Mouse (Mus musculus) liver, embryonic 15.5 days (tissue): ENCODE results near the gene Gdpgp1. TPM values are rescaled to one million over a fixed set of nuclear protein-coding genes. Genes with fewer than 3 reads are reported as not detected.

Source experiments
- ATAC-seq: fragments of 200-750 bp; cut with Nextera tagmentation; 2 replicates; pipeline ENCODE4 v1.8.0; 2017; ENCODE audit warnings: moderate number of reproducible peaks, mild to moderate bottlenecking, moderate library complexity; ENCODE audit not compliant: insufficient read depth
- H3K27ac ChIP-seq: fragments of 300-500 bp; sonication (generic); replicated peaks from 2 replicates; pipeline ENCODE4 v1.5.1; 2015; ENCODE audit warnings: mild to moderate bottlenecking, inconsistent platforms
- H3K27me3 ChIP-seq: fragments of 300-500 bp; sonication (generic); 2 replicates; pipeline ENCODE4 v1.6.1; 2015; ENCODE audit warnings: mild to moderate bottlenecking, inconsistent platforms
- H3K36me3 ChIP-seq: fragments of 300-500 bp; sonication (generic); replicated peaks from 2 replicates; pipeline ENCODE4 v1.6.1; 2015; ENCODE audit warnings: moderate library complexity, mild to moderate bottlenecking, inconsistent platforms
- H3K4me1 ChIP-seq: fragments of 300-500 bp; sonication (generic); replicated peaks from 2 replicates; pipeline ENCODE4 v1.6.1; 2015; ENCODE audit warnings: inconsistent platforms
- H3K4me2 ChIP-seq: fragments of 300-500 bp; sonication (generic); 2 replicates; pipeline ENCODE4 v1.6.1; 2015; ENCODE audit warnings: moderate library complexity, mild to moderate bottlenecking, inconsistent platforms
- H3K4me3 ChIP-seq: fragments of 300-500 bp; sonication (generic); replicated peaks from 2 replicates; pipeline ENCODE4 v1.5.1; 2015; ENCODE audit warnings: mild to moderate bottlenecking, inconsistent platforms
- H3K9ac ChIP-seq: fragments of 300-500 bp; sonication (generic); 2 replicates; pipeline ENCODE4 v1.6.1; 2015; ENCODE audit warnings: moderate library complexity, mild to moderate bottlenecking, inconsistent platforms
- H3K9me3 ChIP-seq: fragments of 300-500 bp; sonication (generic); replicated peaks from 2 replicates; pipeline ENCODE4 v1.6.1; 2016; ENCODE audit warnings: inconsistent platforms
- WGBS: fragments of 180-500 bp; shearing (Covaris S2); methylation state at CpG from one replicate; pipeline ENCODE4 v1.1.7; 2015; ENCODE audit warnings: mixed read lengths; ENCODE audit not compliant: insufficient replicate concordance; 5-methylcytosine and 5-hydroxymethylcytosine counted together
- polyA plus RNA-seq: library from polyadenylated mRNA; unstranded; fragments of >200 nt; fragmentation: Nextera tagmentation; extraction: Ambion mirVana; gene quantifications from 2 replicates; pipeline ENCODE4 v1.2.1, GENCODE M21; 2015

Gene Gdpgp1
- polyA plus RNA-seq, 1 experiment from 2014 or later: 2.0 TPM

DNA sequence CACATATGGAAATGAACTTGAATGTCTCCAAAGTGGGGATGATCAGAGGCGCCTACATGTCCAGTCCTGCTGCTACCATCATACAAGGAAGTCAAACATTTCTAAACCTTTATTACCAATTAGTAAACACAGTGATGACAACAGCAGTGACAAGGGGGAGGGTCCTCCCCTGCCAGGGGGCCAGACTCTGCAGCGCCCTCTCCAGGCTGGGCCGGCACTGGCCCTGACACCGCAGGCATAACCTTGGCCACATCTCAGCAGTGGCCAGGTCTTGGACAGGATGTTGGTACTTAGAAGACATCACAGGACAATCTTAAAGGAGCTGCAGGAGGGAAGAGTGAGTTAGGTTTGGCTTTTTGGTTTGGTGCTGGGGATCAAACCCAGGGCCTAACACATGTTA is 5.6 kb upstream of the Gdpgp1 start:
- WGBS: 94% methylated on average over 4 of the region's 4 CpGs
- Histone ChIP-seq H3K4me2 (no peak overlapping the region), H3K4me1 (peaks cover 35% of the 10 kb centered on the region), H3K9ac (no peak overlapping the region), H3K4me3 (no peak overlapping the region), H3K36me3 (peaks cover 70% of the 10 kb centered on the region), H3K27ac (no peak overlapping the region), H3K9me3 (no peaks in the 10 kb centered on the region), H3K27me3 (no peaks in the 10 kb centered on the region)
- ATAC-seq: no peak

DNA sequence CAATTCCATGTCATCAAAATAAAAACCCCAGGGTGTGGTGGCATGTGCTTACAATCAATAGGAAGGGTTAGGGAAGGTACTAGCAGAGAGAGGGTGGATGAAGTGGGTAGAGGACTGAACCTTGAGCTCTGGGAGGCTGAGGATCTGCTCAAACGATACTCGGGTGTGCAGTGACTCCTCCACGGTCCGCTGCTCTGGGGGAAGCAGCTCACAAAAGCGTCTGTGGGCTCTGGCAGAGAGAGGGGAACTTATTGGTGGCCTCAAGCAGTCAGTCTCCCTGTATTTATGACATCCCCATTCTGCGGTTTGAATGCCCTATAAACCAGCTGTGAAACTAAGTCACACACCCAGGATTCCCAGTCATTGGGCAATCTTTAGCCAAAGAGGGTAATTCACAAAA is 2.5 kb upstream of the Gdpgp1 start:
- H3K36me3 ChIP-seq: peaks cover 43% of the 10 kb centered on the region
- H3K4me3 ChIP-seq: no peak overlapping the region
- ATAC-seq: no peak
- H3K4me2 ChIP-seq: peak overlapping the region; percentile 94
- 36% methylated on average over 6 of the region's 6 CpGs for WGBS
- no peak overlapping the region for H3K9ac ChIP-seq
- H3K9me3 ChIP-seq: no peaks in the 10 kb centered on the region
- H3K27ac ChIP-seq: peak overlapping the region; percentile 16; the same call in 1 of the 2 replicates
- H3K27me3 ChIP-seq: no peaks in the 10 kb centered on the region
- peaks cover 55% of the 10 kb centered on the region for H3K4me1 ChIP-seq

DNA sequence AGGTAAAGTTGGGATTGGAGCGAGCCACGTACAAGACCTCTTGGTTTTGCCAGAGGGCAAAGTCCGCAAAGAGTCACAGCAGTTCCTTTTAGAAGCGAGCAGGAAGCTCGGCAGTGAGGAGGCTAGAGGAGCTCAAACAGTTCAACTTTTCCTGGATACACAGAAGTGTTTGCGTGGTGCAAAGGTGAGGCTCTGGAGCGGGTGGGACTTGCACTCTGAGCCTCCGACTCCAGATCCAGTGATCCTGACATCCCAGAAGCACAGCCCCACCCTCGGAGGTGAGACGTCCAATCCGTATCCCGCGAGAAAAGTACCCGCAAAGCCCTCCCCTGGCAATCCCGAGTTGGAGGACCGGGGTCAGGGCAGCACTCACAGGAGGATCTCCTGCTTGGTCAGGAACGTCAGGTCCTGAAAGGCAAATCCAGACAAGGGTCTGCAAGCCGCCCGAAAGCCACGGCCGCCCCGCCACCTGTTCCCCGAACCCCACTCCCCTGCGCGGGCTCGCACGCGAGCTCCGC is 635 bp upstream of the Gdpgp1 start:
- H3K9ac ChIP-seq: peak overlapping the region; percentile 82
- no peaks in the 10 kb centered on the region for H3K27me3 ChIP-seq
- H3K4me3 ChIP-seq: peak overlapping the region; percentile 88
- peak; percentile 41 for ATAC-seq
- peak overlapping the region; percentile 95 for H3K27ac ChIP-seq
- WGBS: under 1% methylated on average over 29 of the region's 29 CpGs
- no peaks in the 10 kb centered on the region for H3K9me3 ChIP-seq
- H3K36me3 ChIP-seq: peaks cover 25% of the 10 kb centered on the region
- H3K4me2 ChIP-seq: peak overlapping the region; percentile 94
- peaks cover 63% of the 10 kb centered on the region for H3K4me1 ChIP-seq

DNA sequence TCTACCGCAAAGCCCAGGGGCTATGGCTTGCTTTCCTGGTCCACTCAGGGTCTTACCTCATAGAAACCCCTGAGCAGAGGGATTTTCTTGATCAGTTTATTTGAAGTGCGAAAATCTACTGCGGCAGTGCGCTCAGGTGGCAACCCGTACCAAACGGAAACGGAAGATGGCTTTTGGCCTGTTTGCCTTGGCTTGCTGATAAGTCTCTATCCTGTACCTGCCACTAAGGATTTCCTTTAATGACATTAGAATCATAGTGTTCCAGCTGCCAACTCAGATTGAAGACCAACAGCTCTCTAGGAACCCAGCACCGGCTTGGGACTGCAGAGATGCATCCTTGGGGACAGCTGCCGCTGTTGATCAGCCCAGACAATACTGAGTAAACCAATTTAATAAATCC is 1.1 kb downstream of the Gdpgp1 start:
- no peak for ATAC-seq
- H3K27ac ChIP-seq: peak overlapping the region; percentile 29; the same call in 1 of the 2 replicates
- peak overlapping the region; percentile 66 for H3K9ac ChIP-seq
- H3K27me3 ChIP-seq: no peaks in the 10 kb centered on the region
- WGBS: 31% methylated on average over 9 of the region's 9 CpGs
- H3K4me2 ChIP-seq: peak overlapping the region; percentile 94
- H3K4me3 ChIP-seq: peak overlapping the region; percentile 88
- H3K9me3 ChIP-seq: no peaks in the 10 kb centered on the region
- H3K36me3 ChIP-seq: peaks cover 21% of the 10 kb centered on the region
- H3K4me1 ChIP-seq: peaks cover 54% of the 10 kb centered on the region

DNA sequence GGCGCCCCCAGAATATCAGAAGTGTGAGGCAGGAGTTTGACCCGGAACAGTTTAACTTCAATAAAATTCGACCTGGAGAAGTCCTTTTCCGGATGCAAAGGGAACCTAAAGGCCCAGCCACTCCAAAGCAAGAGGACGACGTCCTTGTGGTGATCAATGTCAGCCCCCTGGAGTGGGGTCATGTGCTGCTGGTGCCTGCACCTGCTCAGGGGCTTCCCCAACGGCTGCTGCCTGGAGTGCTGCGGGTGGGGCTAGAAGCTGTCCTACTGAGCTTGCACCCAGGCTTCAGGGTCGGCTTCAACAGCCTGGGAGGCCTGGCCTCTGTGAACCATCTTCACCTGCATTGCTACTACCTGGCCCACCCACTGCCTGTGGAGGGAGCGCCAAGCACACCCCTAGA is 5.9 kb downstream of the Gdpgp1 start:
- WGBS: 77% methylated on average over 10 of the region's 10 CpGs
- Histone ChIP-seq H3K9ac (no peak overlapping the region), H3K4me3 (no peak overlapping the region), H3K36me3 (peaks cover 29% of the 10 kb centered on the region), H3K9me3 (no peaks in the 10 kb centered on the region), H3K27ac (no peak overlapping the region), H3K27me3 (no peaks in the 10 kb centered on the region), H3K4me2 (no peak overlapping the region), H3K4me1 (peaks cover 20% of the 10 kb centered on the region)
- no peak for ATAC-seq

DNA sequence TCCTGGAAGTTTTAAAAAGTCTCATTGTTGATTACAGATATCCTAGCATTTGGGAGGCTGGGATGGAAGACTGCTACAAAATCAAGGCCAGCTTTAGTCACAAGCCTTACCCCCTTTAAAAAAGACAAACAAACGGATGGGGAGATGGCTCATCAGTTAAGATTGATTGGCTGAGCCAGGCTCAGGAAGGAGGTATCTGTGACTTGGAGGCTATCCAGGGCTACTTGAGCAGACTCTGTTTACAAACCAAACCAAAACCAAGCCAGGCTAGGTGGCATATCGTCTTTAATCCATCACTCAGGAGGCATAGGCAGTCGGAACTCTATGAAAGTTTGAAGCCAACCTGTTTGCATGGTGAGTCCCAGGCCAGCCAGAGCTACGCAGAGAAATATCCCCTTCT is 9.0 kb downstream of the Gdpgp1 start:
- Histone ChIP-seq H3K4me2 (no peak overlapping the region), H3K4me1 (peaks cover 9% of the 10 kb centered on the region), H3K9ac (no peak overlapping the region), H3K27ac (no peak overlapping the region), H3K27me3 (no peaks in the 10 kb centered on the region), H3K36me3 (peaks cover 27% of the 10 kb centered on the region), H3K4me3 (no peak overlapping the region), H3K9me3 (no peaks in the 10 kb centered on the region)
- WGBS: 69% methylated on average over 4 of the region's 4 CpGs
- no peak for ATAC-seq

DNA sequence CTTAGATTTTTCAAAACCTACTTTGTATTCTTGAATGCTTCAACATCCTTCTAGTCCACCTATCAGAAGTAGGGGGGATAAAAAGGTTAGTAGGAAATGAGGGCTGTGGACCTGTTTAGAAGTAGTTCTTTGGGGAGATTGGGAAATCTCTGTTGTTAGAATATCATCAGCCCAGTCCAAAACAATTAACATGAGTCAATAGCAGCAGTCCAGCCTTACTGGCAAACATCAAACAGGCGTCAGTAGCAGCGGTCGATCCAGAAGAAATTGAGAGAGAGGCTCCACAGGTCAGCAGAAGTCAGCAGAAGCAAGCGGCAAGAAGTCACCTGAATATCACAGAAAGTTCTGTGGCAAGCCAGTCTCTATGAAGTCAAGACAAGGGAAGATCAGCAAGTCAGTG is 12.2 kb downstream of the Gdpgp1 start:
- Histone ChIP-seq H3K36me3 (peaks cover 6% of the 10 kb centered on the region; the same call in 1 of the 2 replicates), H3K9me3 (no peaks in the 10 kb centered on the region), H3K9ac (no peak overlapping the region), H3K4me3 (no peak overlapping the region), H3K27me3 (no peaks in the 10 kb centered on the region), H3K4me2 (no peak overlapping the region), H3K4me1 (peaks cover 16% of the 10 kb centered on the region), H3K27ac (no peak overlapping the region)
- 84% methylated on average over 4 of the region's 4 CpGs for WGBS
- ATAC-seq: no peak

DNA sequence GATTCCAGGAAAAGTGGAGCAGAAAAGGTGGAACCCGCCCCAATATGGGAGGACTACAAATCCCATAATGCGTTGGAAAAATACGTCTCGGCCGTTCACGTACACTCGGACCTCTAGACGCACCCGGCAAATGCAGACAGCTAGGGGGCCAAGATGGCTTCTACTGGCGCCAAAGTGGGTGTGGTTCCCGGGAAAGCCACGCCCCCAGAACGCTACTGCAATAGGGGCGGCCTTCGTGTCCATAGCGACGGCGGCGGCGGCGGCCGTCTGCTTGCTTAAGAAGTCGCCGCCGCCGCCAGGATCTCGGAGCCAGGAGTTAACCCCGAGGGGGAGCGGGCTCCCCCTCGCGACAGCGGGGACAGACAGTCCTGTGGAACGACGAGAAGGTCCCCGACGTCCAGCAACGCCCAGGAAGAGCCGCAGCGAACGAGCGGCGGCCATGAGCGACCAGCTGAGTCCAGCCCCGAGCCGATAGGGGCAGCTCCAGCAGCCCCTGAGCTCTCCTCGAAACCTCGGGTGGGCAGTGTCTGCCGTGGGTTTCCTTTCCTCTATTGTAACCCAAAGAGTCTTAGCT is 13.6 kb downstream of the Gdpgp1 start, which contains the start of gene Ttll13:
Ttll13 (plus strand) TSS at position 229 of the 574 bp plus-strand sequence.
- Histone ChIP-seq H3K27me3 (no peaks in the 10 kb centered on the region), H3K9ac (peak within 1 kb of the TSS; percentile 80), H3K4me1 (peaks cover 16% of the 10 kb centered on the region), H3K4me2 (peak within 1 kb of the TSS; percentile 95), H3K9me3 (no peaks in the 10 kb centered on the region), H3K27ac (peak within 1 kb of the TSS; percentile 79), H3K36me3 (no peaks in the 10 kb centered on the region), H3K4me3 (peak within 1 kb of the TSS; percentile 77)
- under 1% methylated on average over 48 of the region's 48 CpGs for WGBS
- ATAC-seq: peak; percentile 98

DNA sequence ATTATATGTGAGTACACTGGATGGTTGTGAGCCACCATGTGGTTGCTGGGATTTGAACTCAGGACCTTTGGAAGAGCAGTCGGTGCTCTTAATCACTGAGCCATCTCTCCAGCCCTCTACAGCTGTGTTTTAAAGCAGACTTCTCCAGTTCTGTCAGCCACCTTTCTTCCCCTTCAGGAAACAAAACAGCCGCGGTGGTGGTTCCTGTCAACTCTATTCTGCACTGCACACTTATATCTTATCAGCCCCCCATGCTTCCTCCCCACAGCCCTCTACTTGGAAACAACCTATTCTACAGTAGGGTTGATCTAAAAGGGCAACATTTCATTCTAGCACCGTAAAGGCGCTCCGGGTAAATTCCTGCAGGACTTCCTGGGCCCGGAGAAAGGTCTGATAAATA is 14.2 kb downstream of the Gdpgp1 start:
- H3K36me3 ChIP-seq: no peaks in the 10 kb centered on the region
- 13% methylated on average over 7 of the region's 7 CpGs for WGBS
- peak overlapping the region; percentile 95 for H3K4me2 ChIP-seq
- H3K9ac ChIP-seq: peak overlapping the region; percentile 80
- no peak for ATAC-seq
- no peaks in the 10 kb centered on the region for H3K9me3 ChIP-seq
- peaks cover 16% of the 10 kb centered on the region for H3K4me1 ChIP-seq
- H3K4me3 ChIP-seq: peak overlapping the region; percentile 77
- peak overlapping the region; percentile 31; the same call in 1 of the 2 replicates for H3K27ac ChIP-seq
- no peaks in the 10 kb centered on the region for H3K27me3 ChIP-seq

DNA sequence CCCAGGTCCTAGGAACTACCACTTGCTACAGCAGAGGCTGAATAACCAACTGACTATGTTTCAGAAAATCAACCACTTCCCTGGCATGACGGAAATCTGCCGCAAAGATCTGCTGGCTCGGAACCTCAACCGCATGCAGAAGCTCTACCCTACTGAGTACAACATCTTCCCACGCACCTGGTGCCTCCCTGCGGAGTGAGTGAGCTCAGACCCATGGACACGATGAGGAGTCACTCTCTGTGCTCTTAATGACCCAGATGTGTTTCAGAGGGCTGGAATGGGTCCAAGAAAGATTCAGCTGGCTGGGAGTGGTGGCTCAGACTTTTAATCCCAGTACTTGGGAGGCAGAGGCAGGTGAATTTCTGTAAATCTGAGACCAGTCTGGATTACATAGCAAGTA is 19.8 kb downstream of the Gdpgp1 start:
- Histone ChIP-seq H3K4me1 (peaks cover 12% of the 10 kb centered on the region), H3K9ac (no peak overlapping the region), H3K27me3 (peaks cover 6% of the 10 kb centered on the region), H3K36me3 (no peaks in the 10 kb centered on the region), H3K27ac (no peak overlapping the region), H3K9me3 (no peaks in the 10 kb centered on the region), H3K4me3 (no peak overlapping the region), H3K4me2 (no peak overlapping the region)
- no peak for ATAC-seq
- WGBS: 80% methylated on average over 7 of the region's 7 CpGs

DNA sequence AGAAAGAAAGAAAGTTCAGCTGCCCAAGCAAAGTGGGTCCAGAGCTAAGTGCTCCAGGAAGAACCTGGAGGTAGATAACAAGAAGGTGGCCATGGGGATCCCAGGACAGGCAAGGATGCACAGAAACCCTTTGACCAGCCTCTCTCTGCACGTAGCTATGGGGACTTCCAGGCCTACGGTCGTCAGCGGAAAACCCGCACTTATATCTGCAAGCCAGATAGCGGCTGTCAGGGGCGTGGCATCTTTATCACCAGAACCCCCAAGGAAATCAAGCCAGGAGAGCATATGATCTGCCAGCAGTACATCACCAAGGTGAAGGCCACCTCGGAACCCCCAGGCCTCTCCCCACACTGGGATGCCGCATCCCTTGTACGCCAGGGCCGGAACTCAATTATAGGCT is 20.2 kb downstream of the Gdpgp1 start:
- Histone ChIP-seq H3K9me3 (no peaks in the 10 kb centered on the region), H3K4me3 (no peak overlapping the region), H3K27ac (no peak overlapping the region), H3K4me2 (peak overlapping the region; percentile 18), H3K27me3 (peaks cover 6% of the 10 kb centered on the region), H3K36me3 (no peaks in the 10 kb centered on the region), H3K9ac (no peak overlapping the region), H3K4me1 (peaks cover 12% of the 10 kb centered on the region)
- WGBS: 35% methylated on average over 11 of the region's 11 CpGs
- no peak for ATAC-seq

DNA sequence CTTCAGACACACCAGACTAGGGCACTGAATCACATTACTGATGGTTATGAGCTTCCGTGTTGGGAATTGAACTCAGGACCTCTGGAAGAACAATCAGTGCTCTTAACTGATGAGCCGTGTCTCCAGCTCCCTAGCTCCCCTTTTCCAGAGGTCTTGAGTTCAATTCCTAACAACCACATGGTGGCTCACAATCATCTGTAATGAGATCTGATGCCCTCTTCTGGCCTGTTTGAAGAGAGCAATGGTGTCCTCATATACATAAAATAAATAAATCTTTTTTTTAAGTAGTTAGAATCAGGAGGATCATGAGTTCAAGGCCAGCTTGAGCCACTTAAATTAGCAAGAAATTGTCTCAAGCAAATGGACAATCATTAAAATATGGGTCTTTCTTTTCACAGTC is 23.3 kb downstream of the Gdpgp1 start:
- peaks cover 27% of the 10 kb centered on the region for H3K27me3 ChIP-seq
- peaks cover 22% of the 10 kb centered on the region for H3K4me1 ChIP-seq
- H3K9me3 ChIP-seq: no peaks in the 10 kb centered on the region
- no peaks in the 10 kb centered on the region for H3K36me3 ChIP-seq
- ATAC-seq: no peak
- no peak overlapping the region for H3K4me2 ChIP-seq
- H3K4me3 ChIP-seq: no peak overlapping the region
- H3K9ac ChIP-seq: no peak overlapping the region
- WGBS: 61% methylated on average over 2 of the region's 2 CpGs
- H3K27ac ChIP-seq: no peak overlapping the region
